Mouse (Mus musculus) heart, postnatal 0 days (tissue): ENCODE results near the gene Ssc4d. TPM values are rescaled to one million over a fixed set of nuclear protein-coding genes. Genes with fewer than 3 reads are reported as not detected.

ENCODE experiments used
- ATAC-seq: fragments of 200-750 bp; cut with Nextera tagmentation; 2 replicates; pipeline ENCODE4 v1.8.0; 2017; ENCODE audit warnings: low read depth, moderate number of reproducible peaks, moderate library complexity; ENCODE audit not compliant: insufficient read depth
- DNase-seq: peaks from one replicate; pipeline ENCODE4 v3.0.0-alpha.2; 2016; ENCODE audit warnings: low spot score
- H3K27ac ChIP-seq: fragments of 300-500 bp; sonication (generic); 2 replicates; pipeline ENCODE4 v1.5.1; 2014; ENCODE audit warnings: low read depth, mild to moderate bottlenecking
- H3K27me3 ChIP-seq: fragments of 300-500 bp; sonication (generic); 2 replicates; pipeline ENCODE4 v1.6.1; 2014; ENCODE audit warnings: low read length, mixed read lengths; ENCODE audit not compliant: control insufficient read depth, insufficient read depth
- H3K36me3 ChIP-seq: fragments of 300-500 bp; sonication (generic); replicated peaks from 2 replicates; pipeline ENCODE4 v1.6.1; 2014; ENCODE audit warnings: low read length, mixed read lengths; ENCODE audit not compliant: control insufficient read depth, insufficient read depth
- H3K4me1 ChIP-seq: fragments of 300-500 bp; sonication (generic); 2 replicates; pipeline ENCODE4 v1.6.1; 2014; ENCODE audit warnings: antibody characterized with exemption; ENCODE audit not compliant: control insufficient read depth, insufficient read depth
- H3K4me2 ChIP-seq: fragments of 300-500 bp; sonication (generic); 2 replicates; pipeline ENCODE4 v1.6.1; 2014; ENCODE audit warnings: low read depth, mild to moderate bottlenecking, low read length, moderate library complexity
- H3K4me3 ChIP-seq: fragments of 300-500 bp; sonication (generic); 2 replicates; pipeline ENCODE4 v1.5.1; 2014; ENCODE audit warnings: low read depth, low read length
- H3K9ac ChIP-seq: fragments of 300-500 bp; sonication (generic); replicated peaks from 2 replicates; pipeline ENCODE4 v1.6.1; 2014; ENCODE audit warnings: low read depth, low read length, mixed read lengths
- H3K9me3 ChIP-seq: fragments of 300-500 bp; sonication (generic); replicated peaks from 2 replicates; pipeline ENCODE4 v1.6.1; 2016; ENCODE audit warnings: low read length; ENCODE audit not compliant: control insufficient read depth
- CTCF ChIP-seq: IDR thresholded peaks from 2 replicates; pipeline ENCODE4 v1.5.1; 2016; ENCODE audit warnings: antibody characterized with exemption, control low read depth, low read depth
- EP300 ChIP-seq: IDR thresholded peaks from 2 replicates; pipeline ENCODE4 v1.6.1; 2016; ENCODE audit warnings: antibody characterized with exemption, low read depth
- WGBS: fragments of 180-500 bp; shearing (Covaris S2); extraction: QIAGEN DNeasy Blood & Tissue Kit; methylation state at CpG from one replicate; pipeline ENCODE4 v1.1.7; 2014; 5-methylcytosine and 5-hydroxymethylcytosine counted together
- polyA plus RNA-seq: library from polyadenylated mRNA; unstranded; fragments of >200 nt; fragmentation: Nextera tagmentation; extraction: Ambion mirVana; gene quantifications from 2 replicates; pipeline ENCODE4 v1.2.1, GENCODE M21; 2015
- total RNA-seq: library from RNA; depleted of rRNA; stranded (reverse); fragments of >200 nt; gene quantifications from 2 replicates; pipeline ENCODE4 v1.2.3, GENCODE M21; 2014; ENCODE audit warnings: low replicate concordance

The Ssc4d gene
- total and polyA plus RNA-seq, 2 experiments from 2014 or later, result 0.55 to 3.6 TPM

GRCm38 (mm10) chr5:135963280-135963627 is 11.1 kb downstream of the Ssc4d start:
- Histone ChIP-seq H3K9me3 (no peaks in the 10 kb centered on the region), H3K27ac (peak overlapping the region; percentile 96), H3K4me3 (peak overlapping the region; percentile 62), H3K36me3 (no peaks in the 10 kb centered on the region), H3K4me1 (peaks cover 24% of the 10 kb centered on the region), H3K9ac (peak overlapping the region; percentile 83), H3K27me3 (no peaks in the 10 kb centered on the region), H3K4me2 (peak overlapping the region; percentile 95)
- DNase-seq, result no peak
- no peak for ATAC-seq
- TF ChIP-seq EP300 (no peak), CTCF (no peak)
- 12% methylated on average over 6 of the region's 6 CpGs for WGBS

- H3K4me2 ChIP-seq, result peak overlapping the region; percentile 95
- H3K27me3 ChIP-seq, result no peaks in the 10 kb centered on the region
- H3K9me3 ChIP-seq, result no peaks in the 10 kb centered on the region
- H3K36me3 ChIP-seq, result no peaks in the 10 kb centered on the region
- peak overlapping the region; percentile 83 for H3K9ac ChIP-seq
- DNase-seq, result peak; percentile 100
- under 1% methylated on average over 64 of the region's 64 CpGs for WGBS
- peak overlapping the region; percentile 62 for H3K4me3 ChIP-seq
- peak; percentile 88 for ATAC-seq
- peak overlapping the region; percentile 96 for H3K27ac ChIP-seq
- peak; percentile 71; the same call in 1 of the 2 replicates for TF ChIP-seq EP300
- peak; percentile 15; the same call in 1 of the 2 replicates for TF ChIP-seq CTCF
- H3K4me1 ChIP-seq, result peaks cover 28% of the 10 kb centered on the region
Observed at GRCm38 (mm10) chr5:135962492-135963279, 11.6 kb downstream of the Ssc4d start.

- WGBS, result under 1% methylated on average over 11 of the region's 11 CpGs
Observed at GRCm38 (mm10) chr5:135962125-135962491, 12.2 kb downstream of the Ssc4d start.

GRCm38 (mm10) chr5:135960909-135961635 is 13.3 kb downstream of the Ssc4d start:
- DNase-seq (no peak), ATAC-seq (no peak)
- TF ChIP-seq CTCF, result no peak
- TF ChIP-seq EP300, result no peak
- Histone ChIP-seq H3K4me3 (no peak overlapping the region), H3K36me3 (no peaks in the 10 kb centered on the region), H3K9ac (no peak overlapping the region), H3K9me3 (no peaks in the 10 kb centered on the region), H3K27ac (peak overlapping the region; percentile 96), H3K4me2 (0 out of 2 replicates have a peak overlapping the region, but pooled peaks have one; percentile 95), H3K4me1 (peaks cover 32% of the 10 kb centered on the region), H3K27me3 (no peaks in the 10 kb centered on the region)
- 94% methylated on average over 15 of the region's 15 CpGs for WGBS

More at GRCm38 (mm10) chr5:135962125-135962491, 12.2 kb downstream of the Ssc4d start:
- no peak for ATAC-seq
- TF ChIP-seq CTCF (no peak), EP300 (no peak)
- no peak for DNase-seq
- H3K9ac ChIP-seq, result peak overlapping the region; percentile 36; the same call in 1 of the 2 replicates
- no peaks in the 10 kb centered on the region for H3K27me3 ChIP-seq
- H3K36me3 ChIP-seq, result no peaks in the 10 kb centered on the region
- H3K4me2 ChIP-seq, result peak overlapping the region; percentile 95
- peaks cover 30% of the 10 kb centered on the region for H3K4me1 ChIP-seq
- H3K4me3 ChIP-seq, result peak overlapping the region; percentile 62
- H3K9me3 ChIP-seq, result no peaks in the 10 kb centered on the region
- peak overlapping the region; percentile 96 for H3K27ac ChIP-seq

- DNase-seq (no peak), ATAC-seq (no peak)
- H3K36me3 ChIP-seq, result no peaks in the 10 kb centered on the region
- H3K9ac ChIP-seq, result no peak overlapping the region
- H3K27me3 ChIP-seq, result no peaks in the 10 kb centered on the region
- 87% methylated on average over 7 of the region's 7 CpGs for WGBS
- peaks cover 23% of the 10 kb centered on the region for H3K4me1 ChIP-seq
- TF ChIP-seq CTCF, result no peak
- no peak for TF ChIP-seq EP300
- H3K4me3 ChIP-seq, result no peak overlapping the region
- no peaks in the 10 kb centered on the region for H3K9me3 ChIP-seq
- H3K4me2 ChIP-seq, result no peak overlapping the region
- H3K27ac ChIP-seq, result no peak overlapping the region
Observed at GRCm38 (mm10) chr5:135959911-135960310, 14.4 kb downstream of the Ssc4d start.
